Mouse (Mus musculus) B cell, adult (primary cell): ENCODE data around the gene Snrpb. TPM values are rescaled to one million over a fixed set of nuclear protein-coding genes. Genes with fewer than 3 reads are reported as not detected.

Experiments used
- total RNA-seq: library from RNA; stranded (reverse); gene quantifications from 4 replicates; pipeline ENCODE4 v1.2.4, GENCODE M21; 2023; ENCODE audit not compliant: inconsistent age

Gene Snrpb
- total RNA-seq: 171 to 185 TPM (median 174 TPM) in 4 replicates

DNA sequence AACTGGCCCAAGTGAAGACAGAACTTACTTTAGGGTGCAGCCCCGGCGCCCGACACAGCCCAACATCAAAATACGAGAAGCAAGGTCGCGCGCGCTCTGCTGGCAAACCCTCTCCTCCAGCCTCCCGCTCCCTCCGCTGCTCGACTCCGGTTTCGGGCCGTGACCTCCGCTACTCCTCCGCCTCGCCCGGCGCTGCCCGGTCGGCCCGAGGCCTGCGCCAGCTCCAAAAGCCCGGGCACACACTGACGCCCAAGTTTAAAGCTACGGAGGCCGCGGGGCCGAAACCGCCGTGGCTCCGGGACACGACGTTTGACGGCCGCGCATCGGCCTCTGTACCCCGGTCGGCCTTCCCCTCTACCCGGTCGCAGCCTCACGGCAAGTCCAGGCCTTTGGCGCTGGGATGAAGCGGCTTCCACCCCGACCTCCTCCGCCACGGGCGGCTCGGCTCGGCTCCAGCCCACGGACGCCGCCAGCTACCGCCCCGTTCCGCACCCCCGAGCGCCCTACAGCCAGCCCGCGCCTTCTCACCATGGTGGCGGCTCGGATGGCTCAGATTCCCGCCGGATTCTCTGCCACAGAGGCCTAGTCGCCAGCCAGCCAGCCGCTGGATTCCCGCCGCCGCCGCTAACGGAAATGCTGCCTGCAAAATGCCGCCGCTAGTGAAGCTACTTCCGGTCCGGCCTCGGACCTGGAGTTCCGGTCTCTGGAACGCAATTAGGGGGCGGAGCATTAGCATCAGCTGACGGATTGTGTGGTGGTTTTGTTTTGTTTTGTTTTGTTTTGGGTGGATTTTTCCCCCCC, at the start of gene Snrpb:
Snrpb (minus strand) TSS at position 698 of the 801 bp plus-strand sequence.

DNA sequence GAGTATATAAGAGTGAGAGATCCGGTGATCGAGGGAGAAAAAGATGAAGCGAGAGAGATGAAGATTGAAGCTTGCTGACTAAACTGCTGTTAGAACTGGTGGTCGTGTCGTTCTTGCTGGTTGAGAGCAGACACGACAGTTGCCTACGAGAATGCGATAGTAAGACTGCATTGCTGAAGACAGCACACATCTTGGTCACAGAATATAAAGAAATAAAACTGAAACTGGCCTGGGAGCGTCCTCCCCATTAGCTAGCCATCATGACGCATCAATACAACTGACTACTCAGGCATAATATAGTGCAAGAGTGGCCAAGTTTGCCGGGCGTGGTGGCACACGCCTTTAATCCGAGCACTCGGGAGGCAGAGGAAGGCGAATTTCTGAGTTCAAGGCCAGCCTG, 15.7 kb upstream of the Snrpb start, which contains the start of gene Tmc2:
Tmc2 (plus strand) TSS at position 301 of the 400 bp plus-strand sequence.

Other genes with a start within 250 kb of the Snrpb start
- gene Tgm3, start 167.1 kb downstream of the Snrpb start, total RNA-seq: not detected in 4 replicates
- gene Tgm6, start 67.0 kb downstream of the Snrpb start, total RNA-seq: 0.16 TPM in 1 of 4 replicates, not detected in the others
- gene Tmc2, start 15.8 kb upstream of the Snrpb start, total RNA-seq: not detected in 4 replicates
- 325 to 390 TPM (median 366 TPM) in 4 replicates for gene Nop56, start 95.0 kb upstream of the Snrpb start, total RNA-seq
- 129 to 141 TPM (median 136 TPM) in 4 replicates for gene Idh3b, start 105.1 kb upstream of the Snrpb start, total RNA-seq
- not detected in 4 replicates for gene Ebf4, start 115.8 kb upstream of the Snrpb start, total RNA-seq
- gene Cpxm1, start 218.2 kb upstream of the Snrpb start, total RNA-seq: 0.60 to 0.93 TPM (median 0.77 TPM) in 3 of 4 replicates, not detected in the other
- gene Gm28372, start 225.8 kb upstream of the Snrpb start, total RNA-seq: not detected in 4 replicates
- gene 1700020A23Rik, start 225.9 kb upstream of the Snrpb start, total RNA-seq: not detected in 4 replicates
- not detected in 4 replicates for gene Tmem239, start 227.1 kb upstream of the Snrpb start, total RNA-seq
- gene Vps16, start 244.9 kb upstream of the Snrpb start, total RNA-seq: 154 to 166 TPM (median 156 TPM) in 4 replicates
- 20.7 to 23.7 TPM (median 21.7 TPM) in 4 replicates for gene Pced1a, start 245.3 kb upstream of the Snrpb start, total RNA-seq